Mouse (Mus musculus): ENCODE data around the gene Zfp740. TPM values are rescaled to one million over a fixed set of nuclear protein-coding genes. Genes with fewer than 3 reads are reported as not detected.

Gene Zfp740
- polyA plus RNA-seq, 1 experiment from 2014 or later, result 50.1 TPM

- no peak overlapping the region for H3K27ac ChIP-seq
- H3K4me3 ChIP-seq, result no peak overlapping the region
- H3K4me1 ChIP-seq, result peaks cover 16% of the 10 kb centered on the region
- 40% methylated on average over 7 of the region's 7 CpGs for WGBS
- H3K9me3 ChIP-seq, result no peaks in the 10 kb centered on the region
- no peaks in the 10 kb centered on the region for H3K36me3 ChIP-seq
- DNase-seq (ENCODE audit: low spot score), result no peak
- H3K27me3 ChIP-seq (ENCODE audit: insufficient read depth, poor library complexity, severe bottlenecking), result peaks cover 50% of the 10 kb centered on the region
Observed at GRCm38 (mm10) chr15:102262582-102262981, 59.5 kb downstream of the Zfp740 start.

- Histone ChIP-seq H3K36me3 (no peaks in the 10 kb centered on the region), H3K27ac (no peak overlapping the region), H3K4me3 (no peak overlapping the region), H3K9me3 (no peaks in the 10 kb centered on the region), H3K4me1 (peaks cover 12% of the 10 kb centered on the region), H3K27me3 (ENCODE audit: insufficient read depth, poor library complexity, severe bottlenecking) (peaks cover 46% of the 10 kb centered on the region)
- 74% methylated on average over 2 of the region's 2 CpGs for WGBS
- no peak for DNase-seq (ENCODE audit: low spot score)
Observed at GRCm38 (mm10) chr15:102263037-102263436, 60.0 kb downstream of the Zfp740 start.

Other genes with a start within 250 kb of the Zfp740 start
- gene Krt78, start 249.0 kb upstream of the Zfp740 start, polyA plus RNA-seq (2016; fragmentation: Nextera tagmentation; extraction: Ambion mirVana), result not detected in 2 replicates
- gene Krt8, start 198.8 kb upstream of the Zfp740 start, polyA plus RNA-seq (2016; fragmentation: Nextera tagmentation; extraction: Ambion mirVana), result 83.2 and 193 TPM in 2 replicates
- gene Krt18, start 175.1 kb upstream of the Zfp740 start, polyA plus RNA-seq (2016; fragmentation: Nextera tagmentation; extraction: Ambion mirVana), result 78.5 and 184 TPM in 2 replicates
- 85.5 and 99.6 TPM in 2 replicates for gene Eif4b, start 129.5 kb upstream of the Zfp740 start, polyA plus RNA-seq (2016; fragmentation: Nextera tagmentation; extraction: Ambion mirVana)
- gene Tns2, start 102.8 kb upstream of the Zfp740 start, polyA plus RNA-seq (2016; fragmentation: Nextera tagmentation; extraction: Ambion mirVana), result 19.8 and 19.9 TPM in 2 replicates
- gene Spryd3, start 67.0 kb upstream of the Zfp740 start, polyA plus RNA-seq (2016; fragmentation: Nextera tagmentation; extraction: Ambion mirVana), result 19.0 and 19.4 TPM in 2 replicates
- 0.64 and 0.67 TPM in 2 replicates for gene Igfbp6, start 58.9 kb upstream of the Zfp740 start, polyA plus RNA-seq (2016; fragmentation: Nextera tagmentation; extraction: Ambion mirVana)
- 2.0 and 7.9 TPM in 2 replicates for gene Soat2, start 52.7 kb upstream of the Zfp740 start, polyA plus RNA-seq (2016; fragmentation: Nextera tagmentation; extraction: Ambion mirVana)
- gene Csad, start 1.5 kb downstream of the Zfp740 start, polyA plus RNA-seq (2016; fragmentation: Nextera tagmentation; extraction: Ambion mirVana), result 36.1 and 41.0 TPM in 2 replicates
- 0.22 and 1.5 TPM in 2 replicates for gene Itgb7, start 28.7 kb downstream of the Zfp740 start, polyA plus RNA-seq (2016; fragmentation: Nextera tagmentation; extraction: Ambion mirVana)
- gene Rarg, start 54.3 kb downstream of the Zfp740 start, polyA plus RNA-seq (2016; fragmentation: Nextera tagmentation; extraction: Ambion mirVana), result 11.3 and 17.3 TPM in 2 replicates
- gene Gm9918, start 67.3 kb downstream of the Zfp740 start, polyA plus RNA-seq (2016; fragmentation: Nextera tagmentation; extraction: Ambion mirVana), result 0.23 TPM in 1 of 2 replicates, not detected in the other
- gene Mfsd5, start 76.2 kb downstream of the Zfp740 start, polyA plus RNA-seq (2016; fragmentation: Nextera tagmentation; extraction: Ambion mirVana), result 55.7 and 63.4 TPM in 2 replicates
- 35.8 and 40.9 TPM in 2 replicates for gene Espl1, start 93.0 kb downstream of the Zfp740 start, polyA plus RNA-seq (2016; fragmentation: Nextera tagmentation; extraction: Ambion mirVana)
- gene Pfdn5, start 122.9 kb downstream of the Zfp740 start, polyA plus RNA-seq (2016; fragmentation: Nextera tagmentation; extraction: Ambion mirVana), result 260 and 282 TPM in 2 replicates
- gene Myg1, start 128.5 kb downstream of the Zfp740 start, polyA plus RNA-seq (2016; fragmentation: Nextera tagmentation; extraction: Ambion mirVana), result 80.5 and 94.3 TPM in 2 replicates
- gene Aaas, start 147.5 kb downstream of the Zfp740 start, polyA plus RNA-seq (2016; fragmentation: Nextera tagmentation; extraction: Ambion mirVana), result 87.7 and 96.4 TPM in 2 replicates
- gene Sp7, start 163.9 kb downstream of the Zfp740 start, polyA plus RNA-seq (2016; fragmentation: Nextera tagmentation; extraction: Ambion mirVana), result 0.37 and 1.5 TPM in 2 replicates
- 5.7 and 7.6 TPM in 2 replicates for gene Sp1, start 202.9 kb downstream of the Zfp740 start, polyA plus RNA-seq (2016; fragmentation: Nextera tagmentation; extraction: Ambion mirVana)
- 1.6 and 2.4 TPM in 2 replicates for gene Amhr2, start 242.1 kb downstream of the Zfp740 start, polyA plus RNA-seq (2016; fragmentation: Nextera tagmentation; extraction: Ambion mirVana)